Mouse (Mus musculus) myocyte (in vitro differentiated cells): ENCODE results near the gene Rabgap1l. TPM values are rescaled to one million over a fixed set of nuclear protein-coding genes. Genes with fewer than 3 reads are reported as not detected.

Source experiments
- H3K27me3 ChIP-seq: one replicate; pipeline ENCODE4 v1.6.1; 2011; ENCODE audit not compliant: control insufficient read depth, insufficient read depth, insufficient read length
- H3K36me3 ChIP-seq: one replicate; pipeline ENCODE4 v1.6.1; 2011; ENCODE audit not compliant: control insufficient read depth, insufficient read depth
- H3K4me2 ChIP-seq: one replicate; pipeline ENCODE4 v1.6.1; 2011; ENCODE audit warnings: low read depth, control low read depth
- H3K4me3 ChIP-seq: one replicate; pipeline ENCODE4 v1.5.1; 2011; ENCODE audit warnings: mild to moderate bottlenecking, control low read depth, moderate library complexity
- H3K79me2 ChIP-seq: one replicate; pipeline ENCODE4 v1.6.1; 2011; ENCODE audit not compliant: control insufficient read depth, insufficient read depth
- H3ac ChIP-seq: one replicate; pipeline ENCODE4 v1.6.1; 2011; ENCODE audit not compliant: control insufficient read depth, insufficient read length
- CEBPB ChIP-seq: IDR thresholded peaks from 2 replicates; pipeline ENCODE4 v1.6.1; 2011; ENCODE audit warnings: mild to moderate bottlenecking, moderate library complexity; ENCODE audit not compliant: poor library complexity, insufficient read depth, severe bottlenecking
- E2F4 ChIP-seq: IDR thresholded peaks from one replicate; pipeline ENCODE4 v1.6.1; 2011; ENCODE audit warnings: mild to moderate bottlenecking, control low read depth, moderate library complexity; ENCODE audit not compliant: insufficient read depth
- MAX ChIP-seq: IDR thresholded peaks from one replicate; pipeline ENCODE4 v1.6.1; 2011; ENCODE audit warnings: low read depth, mild to moderate bottlenecking, control low read depth
- MYOD1 ChIP-seq, 3 experiments: IDR thresholded peaks; one replicate each; pipeline ENCODE4 v1.6.1; 2011; ENCODE audit warnings: control low read depth in 2 of 3, low read depth in 2 of 3, mild to moderate bottlenecking in 2 of 3, moderate library complexity in 1 of 3; ENCODE audit not compliant: insufficient read length in 2 of 3, control insufficient read depth in 1 of 3
- MYOG ChIP-seq, 3 experiments: IDR thresholded peaks; one replicate each; pipeline ENCODE4 v1.6.1; 2011; ENCODE audit warnings: control low read depth in 2 of 3, low read depth in 2 of 3, mild to moderate bottlenecking in 2 of 3; ENCODE audit not compliant: insufficient read length in 2 of 3, control insufficient read depth in 1 of 3, insufficient read depth in 1 of 3
- POLR2A ChIP-seq: IDR thresholded peaks from one replicate; pipeline ENCODE4 v1.6.1; 2011; ENCODE audit warnings: low read depth, mild to moderate bottlenecking, control low read depth, moderate library complexity; ENCODE audit not compliant: insufficient read length
- POLR2AphosphoS2 ChIP-seq: IDR thresholded peaks from one replicate; pipeline ENCODE4 v1.6.1; 2011; ENCODE audit warnings: low read depth, control low read depth; ENCODE audit not compliant: insufficient read length
- REST ChIP-seq: IDR thresholded peaks from one replicate; pipeline ENCODE4 v1.6.1; 2011; ENCODE audit warnings: mild to moderate bottlenecking, control low read depth, moderate library complexity; ENCODE audit not compliant: insufficient read depth, insufficient read length
- SRF ChIP-seq: IDR thresholded peaks from one replicate; pipeline ENCODE4 v1.6.1; 2011; ENCODE audit warnings: low read depth; ENCODE audit not compliant: control insufficient read depth, insufficient read length
- TCF12 ChIP-seq: IDR thresholded peaks from one replicate; pipeline ENCODE4 v1.6.1; 2011; ENCODE audit warnings: mild to moderate bottlenecking, control low read depth; ENCODE audit not compliant: poor library complexity, insufficient read depth, severe bottlenecking
- TCF3 ChIP-seq: IDR thresholded peaks from one replicate; pipeline ENCODE4 v1.6.1; 2011; ENCODE audit warnings: low read depth, control low read depth; ENCODE audit not compliant: insufficient read length
- USF1 ChIP-seq: IDR thresholded peaks from one replicate; pipeline ENCODE4 v1.6.1; 2011; ENCODE audit warnings: low read depth, mild to moderate bottlenecking, control low read depth, moderate library complexity
- polyA plus RNA-seq: library from polyadenylated mRNA; unstranded; fragments of >200 nt; fragmentation: generic; extraction: Trizol; gene quantifications from one replicate; pipeline ENCODE4 v1.2.1, GENCODE M21; 2012; ENCODE audit warnings: missing spikeins

Rabgap1l gene
- polyA plus RNA-seq, 1 experiment, result 6.3 TPM

- H3K4me2 ChIP-seq, result no peak overlapping the region
- no peaks in the 10 kb centered on the region for H3K79me2 ChIP-seq
- H3K4me3 ChIP-seq, result no peak overlapping the region
- no peaks in the 10 kb centered on the region for H3K36me3 ChIP-seq
- TF ChIP-seq POLR2A (no peak), POLR2AphosphoS2 (no peak), REST (no peak), MAX (no peak), MYOG (IDR thresholded peaks at IDR 0.05; ENCODE audit: control insufficient read depth in 1 of 3, insufficient read depth in 1 of 3, insufficient read length in 2 of 3, low read depth in 2 of 3) (no peak), TCF12 (no peak), TCF3 (no peak), SRF (no peak), E2F4 (no peak), MYOD1 (IDR thresholded peaks at IDR 0.05; ENCODE audit: control insufficient read depth in 1 of 3, insufficient read length in 2 of 3, low read depth in 2 of 3) (no peak), USF1 (no peak), CEBPB (no peak)
- H3K27me3 ChIP-seq, result no peaks in the 10 kb centered on the region
- no peak overlapping the region for H3ac ChIP-seq
Measured at GRCm38 (mm10) chr1:160387446-160387845, 405.6 kb downstream of the Rabgap1l start.

GRCm38 (mm10) chr1:160378367-160378766 lies 414.6 kb downstream of the Rabgap1l start:
- Histone ChIP-seq H3K4me3 (no peak overlapping the region), H3ac (no peak overlapping the region), H3K36me3 (no peaks in the 10 kb centered on the region), H3K79me2 (no peaks in the 10 kb centered on the region), H3K4me2 (no peak overlapping the region), H3K27me3 (no peaks in the 10 kb centered on the region)
- TF ChIP-seq E2F4 (no peak), MYOG (IDR thresholded peaks at IDR 0.05; ENCODE audit: control insufficient read depth in 1 of 3, insufficient read depth in 1 of 3, insufficient read length in 2 of 3, low read depth in 2 of 3) (no peak), REST (no peak), SRF (no peak), USF1 (no peak), MAX (no peak)

GRCm38 (mm10) chr1:160377337-160378336 lies 415.4 kb downstream of the Rabgap1l start:
- no peak for TF ChIP-seq MYOD1 (IDR thresholded peaks at IDR 0.05; ENCODE audit: control insufficient read depth in 1 of 3, insufficient read length in 2 of 3, low read depth in 2 of 3)
- TF ChIP-seq TCF12, result no peak
- no peak for TF ChIP-seq E2F4
- no peak for TF ChIP-seq TCF3
- TF ChIP-seq CEBPB, result no peak
- no peak for TF ChIP-seq SRF
- no peak for TF ChIP-seq MYOG (IDR thresholded peaks at IDR 0.05; ENCODE audit: control insufficient read depth in 1 of 3, insufficient read depth in 1 of 3, insufficient read length in 2 of 3, low read depth in 2 of 3)
- TF ChIP-seq REST, result no peak
- no peak for TF ChIP-seq POLR2AphosphoS2
- TF ChIP-seq MAX, result no peak
- no peak for TF ChIP-seq USF1
- no peak for TF ChIP-seq POLR2A
- no peak overlapping the region for H3K4me2 ChIP-seq
- no peaks in the 10 kb centered on the region for H3K36me3 ChIP-seq
- H3K4me3 ChIP-seq, result no peak overlapping the region
- no peak overlapping the region for H3ac ChIP-seq
- H3K79me2 ChIP-seq, result no peaks in the 10 kb centered on the region
- no peaks in the 10 kb centered on the region for H3K27me3 ChIP-seq

- no peak for TF ChIP-seq TCF12
- TF ChIP-seq CEBPB, result no peak
- no peak for TF ChIP-seq E2F4
- TF ChIP-seq SRF, result no peak
- TF ChIP-seq MYOD1 (IDR thresholded peaks at IDR 0.05; ENCODE audit: control insufficient read depth in 1 of 3, insufficient read length in 2 of 3, low read depth in 2 of 3), result no peak
- H3ac ChIP-seq, result no peak overlapping the region
- H3K79me2 ChIP-seq, result no peaks in the 10 kb centered on the region
- no peak overlapping the region for H3K4me2 ChIP-seq
- H3K4me3 ChIP-seq, result no peak overlapping the region
- no peaks in the 10 kb centered on the region for H3K36me3 ChIP-seq
- no peaks in the 10 kb centered on the region for H3K27me3 ChIP-seq
Measured at GRCm38 (mm10) chr1:160374490-160374889, 418.5 kb downstream of the Rabgap1l start.

- no peak for TF ChIP-seq MYOD1 (IDR thresholded peaks at IDR 0.05; ENCODE audit: control insufficient read depth in 1 of 3, insufficient read length in 2 of 3, low read depth in 2 of 3)
- no peak for TF ChIP-seq CEBPB
- no peak for TF ChIP-seq USF1
- no peak for TF ChIP-seq POLR2A
- no peak for TF ChIP-seq REST
- no peak for TF ChIP-seq SRF
- TF ChIP-seq POLR2AphosphoS2, result no peak
- no peak for TF ChIP-seq MAX
- TF ChIP-seq TCF3, result no peak
- no peak for TF ChIP-seq MYOG (IDR thresholded peaks at IDR 0.05; ENCODE audit: control insufficient read depth in 1 of 3, insufficient read depth in 1 of 3, insufficient read length in 2 of 3, low read depth in 2 of 3)
- TF ChIP-seq E2F4, result no peak
- no peak for TF ChIP-seq TCF12
- Histone ChIP-seq H3K79me2 (no peaks in the 10 kb centered on the region), H3K27me3 (no peaks in the 10 kb centered on the region), H3K36me3 (no peaks in the 10 kb centered on the region), H3ac (no peak overlapping the region), H3K4me2 (no peak overlapping the region), H3K4me3 (no peak overlapping the region)
Measured at GRCm38 (mm10) chr1:160373306-160373705, 419.7 kb downstream of the Rabgap1l start.
